Mouse (Mus musculus) forebrain, embryonic 12.5 days (tissue): Measurements from ENCODE around the gene Gsk3a. TPM values are rescaled to one million over a fixed set of nuclear protein-coding genes. Genes with fewer than 3 reads are reported as not detected.

Experiments used
- ATAC-seq: fragments of 200-750 bp; cut with Nextera tagmentation; 2 replicates; pipeline ENCODE4 v1.8.0; 2017; ENCODE audit warnings: moderate TSS enrichment; ENCODE audit not compliant: low FRiP score
- H3K27ac ChIP-seq: fragments of 300-500 bp; sonication (generic); 2 replicates; pipeline ENCODE4 v1.5.1; 2016; ENCODE audit warnings: mild to moderate bottlenecking
- H3K27me3 ChIP-seq: fragments of 300-500 bp; sonication (generic); 2 replicates; pipeline ENCODE4 v1.6.1; 2016; ENCODE audit warnings: mild to moderate bottlenecking
- H3K36me3 ChIP-seq: fragments of 300-500 bp; sonication (generic); replicated peaks from 2 replicates; pipeline ENCODE4 v1.6.1; 2016; ENCODE audit warnings: mild to moderate bottlenecking
- H3K4me1 ChIP-seq: fragments of 300-500 bp; sonication (generic); 2 replicates; pipeline ENCODE4 v1.6.1; 2016
- H3K4me2 ChIP-seq: fragments of 300-500 bp; sonication (generic); 2 replicates; pipeline ENCODE4 v1.6.1; 2016; ENCODE audit warnings: mild to moderate bottlenecking, moderate library complexity
- H3K4me3 ChIP-seq: fragments of 300-500 bp; sonication (generic); replicated peaks from 2 replicates; pipeline ENCODE4 v1.5.1; 2016; ENCODE audit warnings: mild to moderate bottlenecking
- H3K9ac ChIP-seq: fragments of 300-500 bp; sonication (generic); 2 replicates; pipeline ENCODE4 v1.6.1; 2016; ENCODE audit warnings: mild to moderate bottlenecking
- H3K9me3 ChIP-seq: fragments of 300-500 bp; sonication (generic); 2 replicates; pipeline ENCODE4 v1.6.1; 2016
- WGBS: fragments of 180-500 bp; shearing (Covaris S2); methylation state at CpG from one replicate; pipeline ENCODE4 v1.1.7; 2016; 5-methylcytosine and 5-hydroxymethylcytosine counted together
- polyA plus RNA-seq: library from polyadenylated mRNA; unstranded; fragments of >200 nt; fragmentation: Nextera tagmentation; extraction: Ambion mirVana; gene quantifications from 2 replicates; pipeline ENCODE4 v1.2.1, GENCODE M21; 2016

Gsk3a gene
- polyA plus RNA-seq, 1 experiment from 2014 or later = 15.9 TPM

- Histone ChIP-seq H3K9me3 (no peaks in the 10 kb centered on the region), H3K27me3 (no peaks in the 10 kb centered on the region), H3K4me2 (peak overlapping the region; percentile 85), H3K4me3 (peak overlapping the region; percentile 75), H3K27ac (peak overlapping the region; percentile 96), H3K9ac (peak overlapping the region; percentile 91), H3K36me3 (no peaks in the 10 kb centered on the region), H3K4me1 (peaks cover 38% of the 10 kb centered on the region)
- no peak for ATAC-seq
- WGBS = 19% methylated on average over 8 of the region's 8 CpGs
Observed at GRCm38 (mm10) chr7:25251822-25252221, 14.2 kb upstream of the Gsk3a start.

GRCm38 (mm10) chr7:25251071-25251791 lies 13.6 kb upstream of the Gsk3a start:
- Histone ChIP-seq H3K27ac (peak overlapping the region; percentile 96), H3K9me3 (no peaks in the 10 kb centered on the region), H3K4me3 (peak overlapping the region; percentile 75), H3K36me3 (0 out of 2 replicates have a peak, but pooled peaks cover 1% of the 10 kb centered on the region), H3K4me2 (peak overlapping the region; percentile 85), H3K27me3 (no peaks in the 10 kb centered on the region), H3K4me1 (peaks cover 44% of the 10 kb centered on the region), H3K9ac (peak overlapping the region; percentile 91)
- 2% methylated on average over 22 of the region's 22 CpGs for WGBS
- ATAC-seq = peak; percentile 18; the same call in 1 of the 2 replicates

- Histone ChIP-seq H3K4me1 (peaks cover 48% of the 10 kb centered on the region), H3K4me3 (peak within 1 kb of the TSS; percentile 75), H3K9ac (peak within 1 kb of the TSS; percentile 91), H3K9me3 (no peaks in the 10 kb centered on the region), H3K4me2 (peak within 1 kb of the TSS; percentile 85), H3K27ac (peak within 1 kb of the TSS; percentile 96), H3K36me3 (peaks cover 10% of the 10 kb centered on the region), H3K27me3 (no peaks in the 10 kb centered on the region)
- ATAC-seq = peak; percentile 77
- under 1% methylated on average over 69 of the region's 81 CpGs for WGBS
Observed at GRCm38 (mm10) chr7:25250141-25250972, 12.7 kb upstream of the Gsk3a start, which contains the start of gene Erf. Erf (minus strand) TSS chr7:25250761.

GRCm38 (mm10) chr7:25249314-25250140 lies 11.9 kb upstream of the Gsk3a start:
- peak overlapping the region; percentile 96 for H3K27ac ChIP-seq
- ATAC-seq = peak; percentile 62
- peak overlapping the region; percentile 91 for H3K9ac ChIP-seq
- H3K4me3 ChIP-seq = peak overlapping the region; percentile 75
- peaks cover 18% of the 10 kb centered on the region for H3K36me3 ChIP-seq
- under 1% methylated on average over 38 of the region's 73 CpGs for WGBS
- H3K4me1 ChIP-seq = peaks cover 48% of the 10 kb centered on the region
- H3K27me3 ChIP-seq = no peaks in the 10 kb centered on the region
- H3K4me2 ChIP-seq = peak overlapping the region; percentile 85
- H3K9me3 ChIP-seq = no peaks in the 10 kb centered on the region

GRCm38 (mm10) chr7:25248846-25249313 lies 11.2 kb upstream of the Gsk3a start:
- H3K4me1 ChIP-seq = peaks cover 48% of the 10 kb centered on the region
- ATAC-seq = no peak
- no peaks in the 10 kb centered on the region for H3K9me3 ChIP-seq
- peak overlapping the region; percentile 75 for H3K4me3 ChIP-seq
- peak overlapping the region; percentile 85 for H3K4me2 ChIP-seq
- H3K27me3 ChIP-seq = no peaks in the 10 kb centered on the region
- peak overlapping the region; percentile 96 for H3K27ac ChIP-seq
- H3K36me3 ChIP-seq = peaks cover 23% of the 10 kb centered on the region
- H3K9ac ChIP-seq = peak overlapping the region; percentile 91
- WGBS = under 1% methylated on average over 25 of the region's 25 CpGs

GRCm38 (mm10) chr7:25248018-25248647 lies 10.5 kb upstream of the Gsk3a start:
- peak overlapping the region; percentile 85 for H3K4me2 ChIP-seq
- H3K27me3 ChIP-seq = no peaks in the 10 kb centered on the region
- peak overlapping the region; percentile 75 for H3K4me3 ChIP-seq
- peak; percentile 21; the same call in 1 of the 2 replicates for ATAC-seq
- H3K9ac ChIP-seq = peak overlapping the region; percentile 91
- H3K4me1 ChIP-seq = peaks cover 48% of the 10 kb centered on the region
- H3K36me3 ChIP-seq = peaks cover 28% of the 10 kb centered on the region
- 2% methylated on average over 18 of the region's 18 CpGs for WGBS
- H3K9me3 ChIP-seq = no peaks in the 10 kb centered on the region
- peak overlapping the region; percentile 96 for H3K27ac ChIP-seq

GRCm38 (mm10) chr7:25247498-25247897 lies 9.8 kb upstream of the Gsk3a start:
- ATAC-seq = no peak
- peaks cover 34% of the 10 kb centered on the region for H3K36me3 ChIP-seq
- H3K4me3 ChIP-seq = peak overlapping the region; percentile 75
- peak overlapping the region; percentile 91 for H3K9ac ChIP-seq
- H3K27ac ChIP-seq = peak overlapping the region; percentile 96
- H3K9me3 ChIP-seq = no peaks in the 10 kb centered on the region
- H3K27me3 ChIP-seq = no peaks in the 10 kb centered on the region
- H3K4me2 ChIP-seq = peak overlapping the region; percentile 85
- H3K4me1 ChIP-seq = peaks cover 48% of the 10 kb centered on the region
- 28% methylated on average over 3 of the region's 3 CpGs for WGBS

- no peak for ATAC-seq
- H3K4me1 ChIP-seq = peaks cover 44% of the 10 kb centered on the region
- H3K4me2 ChIP-seq = peak overlapping the region; percentile 85
- H3K4me3 ChIP-seq = peak overlapping the region; percentile 75
- H3K27me3 ChIP-seq = no peaks in the 10 kb centered on the region
- peak overlapping the region; percentile 96 for H3K27ac ChIP-seq
- H3K9ac ChIP-seq = peak overlapping the region; percentile 91
- WGBS = 50% methylated on average over 4 of the region's 4 CpGs
- no peaks in the 10 kb centered on the region for H3K9me3 ChIP-seq
- peaks cover 37% of the 10 kb centered on the region for H3K36me3 ChIP-seq
Observed at GRCm38 (mm10) chr7:25246759-25247137, 9.1 kb upstream of the Gsk3a start.

GRCm38 (mm10) chr7:25246079-25246758 lies 8.6 kb upstream of the Gsk3a start:
- no peaks in the 10 kb centered on the region for H3K9me3 ChIP-seq
- no peaks in the 10 kb centered on the region for H3K27me3 ChIP-seq

GRCm38 (mm10) chr7:25244562-25245369 lies 7.1 kb upstream of the Gsk3a start:
- Histone ChIP-seq H3K4me1 (peaks cover 37% of the 10 kb centered on the region), H3K9me3 (no peaks in the 10 kb centered on the region), H3K27ac (no peak overlapping the region; the same call in 1 of the 2 replicates), H3K27me3 (no peaks in the 10 kb centered on the region), H3K4me3 (no peak overlapping the region), H3K9ac (no peak overlapping the region), H3K4me2 (no peak overlapping the region), H3K36me3 (peaks cover 37% of the 10 kb centered on the region)
- no peak for ATAC-seq
- 91% methylated on average over 30 of the region's 30 CpGs for WGBS

More at GRCm38 (mm10) chr7:25246079-25246758, 8.6 kb upstream of the Gsk3a start:
- H3K36me3 ChIP-seq = peaks cover 37% of the 10 kb centered on the region
- peak overlapping the region; percentile 96 for H3K27ac ChIP-seq
- ATAC-seq = no peak
- peak overlapping the region; percentile 91 for H3K9ac ChIP-seq
- peak overlapping the region; percentile 85 for H3K4me2 ChIP-seq
- H3K4me3 ChIP-seq = peak overlapping the region; percentile 75
- H3K4me1 ChIP-seq = peaks cover 39% of the 10 kb centered on the region
- 72% methylated on average over 20 of the region's 20 CpGs for WGBS
